Mouse (Mus musculus) gastrocnemius, postnatal 4 days (tissue): ENCODE results near the gene Gsap. TPM values are rescaled to one million over a fixed set of nuclear protein-coding genes. Genes with fewer than 3 reads are reported as not detected.
A peak's percentile ranks its signal among the peaks of the same experiment; 100 is the strongest.

Source experiments
- DNase-seq, 2 experiments: peaks; one replicate each; pipeline ENCODE4 v3.0.0; 2021 to 2022; ENCODE audit warnings: low spot score in 2 of 2, mixed read lengths in 2 of 2
- long read RNA-seq, 2 experiments: library from polyadenylated mRNA; stranded (forward); transcript quantifications; one replicate each; pipeline ENCODE4 v2.0.0; 2021
- total RNA-seq, 2 experiments: library from RNA; stranded (reverse); gene quantifications; 2 replicates each; pipeline ENCODE4 v1.2.3; 2021

Gsap gene
- 1 to 10 TPM; 6.0 to 7.1 TPM for total RNA-seq
- long read RNA-seq, experiment 1, partial matches to known transcripts: 2 of 6 reads
- long read RNA-seq, experiment 1, other reads (novel, unspliced or antisense): 1 of 6 reads
- long read RNA-seq, experiment 2, partial matches to known transcripts: 0 of 8 reads
- long read RNA-seq, experiment 2, other reads (novel, unspliced or antisense): 4 of 8 reads

DNA sequence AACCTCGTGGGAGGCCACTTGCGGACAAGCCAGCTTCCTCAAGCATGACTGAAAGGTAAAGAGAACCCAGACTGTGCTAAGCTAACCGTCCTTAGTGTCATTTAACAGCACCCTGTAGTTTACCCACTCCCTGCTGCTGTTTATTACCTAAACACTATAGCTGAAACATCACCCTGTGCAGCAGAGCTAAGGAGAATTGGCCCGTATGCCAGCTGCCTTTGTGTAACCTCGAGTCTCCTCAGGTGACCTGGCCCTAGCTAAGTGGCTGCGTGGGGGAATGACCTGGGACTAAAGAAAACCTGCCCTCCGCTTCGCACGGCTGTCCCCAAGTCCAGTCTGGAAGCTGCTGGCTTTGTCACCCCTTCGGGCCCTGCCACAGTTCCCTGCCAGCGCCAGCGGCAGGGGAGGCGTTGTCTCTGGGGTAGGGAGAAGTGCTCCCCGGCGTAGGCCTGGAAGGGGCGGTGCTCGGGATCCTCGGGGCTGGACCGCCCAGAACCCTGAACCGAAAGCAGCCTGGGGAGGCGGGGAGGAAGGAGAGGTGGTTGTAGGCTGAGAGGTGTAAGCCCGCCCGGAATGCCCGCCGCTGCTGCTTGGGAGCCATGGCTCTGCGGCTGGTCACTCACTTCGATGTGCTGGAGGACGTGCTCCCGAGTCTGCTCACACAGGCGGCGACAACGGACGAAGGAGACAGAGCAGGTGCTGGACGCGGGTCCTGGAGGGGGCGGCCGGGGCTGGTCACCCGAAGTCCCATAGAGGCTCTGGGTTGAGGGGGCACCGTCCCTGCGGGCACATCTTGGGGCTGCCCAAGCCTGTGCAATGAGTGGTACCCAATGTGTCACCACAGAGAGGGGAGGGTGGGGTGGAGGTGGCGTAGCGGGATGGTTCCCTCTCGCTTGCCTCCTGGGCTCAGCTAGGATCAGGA, at the start of gene Gsap:
Gene Gsap, plus strand, starts transcription at position 492 of the 922 bp plus-strand sequence.
- peak; percentile 48 to 69 for DNase-seq

DNA sequence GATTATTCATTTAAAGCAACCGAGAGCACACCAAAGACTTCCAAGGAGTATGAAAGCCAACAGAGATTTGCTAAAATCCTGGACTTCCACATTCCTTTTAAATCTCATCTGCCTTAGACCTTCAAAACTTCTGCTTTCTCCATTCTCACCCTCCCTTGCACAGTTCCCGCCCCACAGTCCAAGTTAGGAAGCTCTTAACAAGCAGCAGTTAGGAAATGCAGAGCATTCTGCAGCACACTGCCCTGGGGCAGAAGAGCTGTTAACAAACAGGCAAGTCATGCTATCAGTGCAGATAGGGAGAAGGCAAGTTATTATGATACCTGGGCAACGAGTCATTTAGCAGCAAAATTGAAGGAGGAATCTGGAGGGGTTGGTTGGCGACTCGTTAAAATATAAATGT, 49.5 kb upstream of the Gsap start:
- no peak for DNase-seq

DNA sequence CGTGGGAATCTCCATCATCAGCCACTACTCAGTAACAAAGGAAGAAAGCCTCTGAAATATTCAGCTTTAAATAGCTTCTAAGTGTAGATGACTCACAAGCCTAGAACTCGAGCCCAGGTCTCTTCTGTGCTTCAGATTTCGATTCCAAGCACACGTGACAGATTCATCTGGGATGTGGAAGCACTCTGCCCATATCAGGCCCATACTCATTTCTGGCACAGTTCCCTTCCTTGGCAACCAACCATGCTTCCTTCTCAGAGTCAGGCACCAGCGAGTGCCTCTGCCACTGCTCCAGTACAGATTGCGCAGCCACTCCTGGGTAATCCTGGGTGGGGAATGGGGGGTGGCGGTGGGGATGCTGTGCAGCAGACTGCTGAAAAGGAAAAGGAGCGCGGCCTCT, 46.5 kb upstream of the Gsap start:
- DNase-seq: peak; percentile 21 to 55

DNA sequence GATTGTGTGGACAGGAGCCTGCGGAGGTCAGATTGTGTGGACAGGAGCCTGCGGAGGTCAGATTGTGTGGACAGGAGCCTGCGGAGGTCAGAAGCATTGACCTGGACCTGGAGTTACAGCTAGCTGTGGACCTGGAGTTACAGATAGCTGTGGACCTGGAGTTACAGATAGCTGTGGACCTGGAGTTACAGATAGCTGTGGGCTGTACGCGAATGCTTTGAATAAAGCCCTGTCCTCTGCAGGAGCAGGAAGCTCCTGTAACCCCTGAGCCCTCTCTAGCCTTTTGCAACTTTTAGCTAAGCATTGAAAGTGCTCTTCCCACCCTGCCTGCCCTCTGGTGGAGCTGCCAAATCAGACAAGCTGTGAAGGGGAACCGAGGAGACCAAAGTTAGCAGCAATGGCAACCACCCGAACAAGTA, 44.9 kb upstream of the Gsap start:
- DNase-seq: peak in 1 of 2 experiments; percentile 51

DNA sequence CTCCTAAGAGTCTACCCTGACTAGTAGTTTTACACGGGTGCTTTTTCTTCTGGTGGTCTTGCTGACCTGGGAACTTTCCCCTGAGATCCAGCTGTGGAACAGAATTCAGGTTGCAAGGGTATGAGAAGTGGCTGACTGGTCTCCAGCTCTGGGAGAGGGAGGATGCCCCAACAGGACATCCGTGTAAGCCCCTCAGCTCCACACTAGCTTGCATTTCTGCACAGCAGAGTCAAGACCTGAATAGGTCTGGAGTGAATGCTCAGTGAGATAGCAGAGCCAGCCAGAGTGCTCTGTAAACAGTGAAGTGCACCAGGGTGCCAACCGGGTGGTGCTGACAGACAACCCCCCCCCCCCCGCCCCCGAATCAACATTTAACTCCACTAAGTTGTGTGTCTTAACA, 44.4 kb upstream of the Gsap start:
- no peak for DNase-seq

DNA sequence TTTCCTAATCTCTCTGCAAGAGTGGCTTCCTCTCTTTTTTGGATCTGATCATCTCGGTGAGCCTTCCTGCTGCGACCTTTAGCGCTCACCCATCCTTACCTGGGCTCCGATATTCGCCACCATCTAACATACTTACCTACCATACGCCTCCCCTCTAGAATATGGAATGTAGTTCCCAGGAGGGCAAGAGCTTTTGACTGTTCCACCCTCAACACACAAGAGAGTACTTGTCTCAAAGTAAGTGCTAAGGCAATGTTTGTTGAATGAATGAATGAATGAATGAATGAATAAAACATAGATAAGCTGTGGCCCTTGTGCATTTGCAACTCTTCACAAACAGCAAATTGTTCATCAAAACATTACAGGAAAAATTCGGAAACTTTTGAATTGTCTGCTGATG, 43.0 kb upstream of the Gsap start:
- no peak for DNase-seq

DNA sequence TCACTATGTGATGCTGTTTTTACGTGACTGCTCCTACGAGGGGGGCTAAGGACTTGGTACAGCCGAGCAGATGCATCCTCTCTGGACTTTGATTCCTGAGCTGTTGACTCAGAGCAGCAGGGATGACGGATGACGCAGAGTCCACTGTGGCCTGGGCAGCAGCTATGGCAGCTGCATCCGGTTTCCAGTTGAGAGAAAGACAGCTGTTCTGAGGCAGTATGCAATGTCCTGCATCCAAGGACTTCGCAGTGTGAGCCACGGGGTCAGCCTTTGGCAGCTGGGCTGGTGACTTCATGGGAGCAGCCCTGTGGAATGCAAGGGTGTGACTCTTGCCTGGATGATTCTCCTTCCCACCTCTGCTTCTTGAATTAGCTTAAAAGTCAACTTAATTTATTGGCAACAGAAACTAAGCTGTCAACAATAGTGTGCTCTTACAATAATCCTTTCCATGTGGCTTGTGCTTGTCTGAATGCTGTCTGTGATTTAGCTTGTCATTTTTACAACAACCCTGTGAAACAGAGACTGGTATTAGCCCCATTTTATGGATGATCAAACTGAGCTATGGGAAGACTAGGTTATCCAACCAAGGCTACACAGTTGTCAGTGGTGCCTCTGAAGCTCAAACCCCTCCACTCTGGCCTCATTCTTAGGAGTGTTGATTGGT, 41.4 kb upstream of the Gsap start:
- DNase-seq: peak; percentile 42 to 76

DNA sequence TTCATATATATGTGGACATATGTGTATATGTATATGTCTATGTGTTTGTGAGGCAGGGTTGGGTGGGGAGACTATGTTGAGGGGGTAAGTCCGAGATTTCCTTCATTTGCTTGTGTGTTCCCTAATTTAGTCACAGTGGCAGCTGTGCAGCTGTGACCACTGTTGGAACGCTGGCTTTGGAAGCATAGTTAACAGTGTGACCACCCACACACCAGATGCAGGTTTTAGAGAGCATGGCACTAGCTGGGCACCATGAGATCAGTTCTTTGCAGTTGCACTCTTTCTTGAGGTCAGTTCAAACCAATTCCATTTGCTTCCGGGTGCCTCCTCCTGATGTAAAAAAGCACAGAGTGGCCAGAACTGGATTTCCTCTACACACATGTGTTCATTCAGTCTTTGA, 37.7 kb upstream of the Gsap start:
- DNase-seq: no peak

DNA sequence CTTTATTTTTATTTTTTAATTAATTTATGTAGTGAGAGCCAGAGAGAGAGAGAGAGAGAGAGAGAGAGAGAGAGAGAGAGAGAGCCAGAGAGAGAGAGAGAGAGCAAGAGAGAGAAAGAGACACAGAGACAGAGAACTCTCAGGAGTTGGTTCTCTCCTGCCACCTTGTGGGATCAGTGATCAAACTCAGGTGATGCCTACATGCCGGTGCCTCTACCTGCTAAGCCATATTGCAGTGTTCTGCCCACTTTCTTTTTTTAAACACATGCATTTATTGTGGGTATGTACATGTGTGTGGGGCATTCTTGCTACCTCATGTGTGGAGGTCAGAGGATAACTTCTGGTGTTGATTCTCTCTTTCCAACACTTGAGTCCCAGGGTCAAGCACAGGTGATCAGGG, 32.4 kb upstream of the Gsap start:
- DNase-seq: no peak

DNA sequence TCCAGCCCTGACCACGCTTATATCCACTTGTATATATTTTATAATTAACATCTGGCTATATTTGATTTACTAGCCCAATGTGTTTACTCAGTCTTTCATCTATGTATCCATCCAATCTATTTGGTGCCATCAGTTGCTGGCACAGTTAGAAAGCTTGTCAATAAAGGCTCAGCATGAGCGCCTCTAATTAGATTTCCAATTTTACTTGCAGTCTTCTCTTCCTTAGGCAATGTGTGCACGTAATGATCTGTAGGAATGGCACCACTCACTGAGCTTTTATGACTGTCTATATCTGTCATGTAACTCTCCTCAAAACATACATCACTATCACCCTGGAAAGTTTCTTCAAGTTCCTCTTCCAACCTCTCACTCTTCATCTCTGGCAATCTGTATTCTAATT, 29.3 kb upstream of the Gsap start:
- DNase-seq: no peak

DNA sequence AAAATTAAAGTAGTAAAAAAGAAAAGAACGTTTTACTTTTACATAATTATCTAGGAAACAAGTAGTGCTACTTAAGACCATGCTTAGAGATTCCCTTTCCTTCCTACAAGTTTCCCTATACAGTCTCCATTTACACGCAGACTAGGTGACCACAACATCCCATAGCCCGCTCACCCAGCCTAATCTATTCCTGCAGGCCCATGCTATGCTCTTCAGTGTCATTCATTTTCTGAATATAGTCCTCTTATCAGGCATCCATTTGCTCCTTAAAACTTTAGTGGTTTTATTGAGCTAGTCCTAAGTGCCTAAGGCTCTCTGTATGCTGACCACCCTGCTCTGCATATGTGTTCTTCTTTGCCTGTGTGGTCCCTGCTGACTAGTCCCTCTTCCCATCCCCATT, 26.5 kb upstream of the Gsap start:
- no peak for DNase-seq

DNA sequence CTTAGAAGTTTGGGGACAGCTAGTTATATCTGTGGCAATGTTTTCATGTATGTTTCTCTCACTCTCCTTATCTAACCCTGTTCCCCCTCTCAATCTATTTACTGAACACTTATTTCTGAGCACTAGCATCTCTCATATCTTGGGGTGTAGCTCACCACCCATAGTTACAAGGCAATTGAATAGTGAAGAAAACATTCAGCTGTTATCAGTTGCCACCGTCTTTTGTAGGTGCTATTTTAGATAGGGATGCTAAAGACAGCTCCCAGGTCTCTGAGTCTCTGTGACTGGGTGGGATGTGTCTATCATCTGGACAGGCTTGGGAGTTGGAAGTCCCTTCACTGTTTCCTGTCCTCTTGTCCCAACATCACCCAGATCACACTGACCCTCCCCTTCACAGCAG, 25.3 kb upstream of the Gsap start:
- no peak for DNase-seq

DNA sequence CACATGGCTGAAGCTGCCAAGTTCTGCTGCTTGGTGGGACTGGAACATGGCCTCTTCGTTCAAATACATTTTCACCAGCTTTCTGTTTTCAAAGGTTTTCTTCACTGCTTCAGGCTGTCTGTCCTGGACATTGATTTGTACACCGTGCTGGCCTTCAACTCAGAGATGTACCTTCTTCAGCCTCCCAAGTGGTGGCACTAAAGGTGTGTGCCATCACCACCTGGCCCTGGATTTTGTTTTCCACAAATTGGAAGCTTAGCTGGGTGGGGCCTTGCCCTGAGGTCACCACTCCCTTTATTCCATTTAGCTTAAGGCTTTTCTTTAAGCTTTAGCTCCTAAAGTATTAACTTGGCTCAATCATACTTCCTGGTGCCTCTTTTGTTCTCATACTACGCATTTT, 22.6 kb upstream of the Gsap start:
- no peak for DNase-seq

DNA sequence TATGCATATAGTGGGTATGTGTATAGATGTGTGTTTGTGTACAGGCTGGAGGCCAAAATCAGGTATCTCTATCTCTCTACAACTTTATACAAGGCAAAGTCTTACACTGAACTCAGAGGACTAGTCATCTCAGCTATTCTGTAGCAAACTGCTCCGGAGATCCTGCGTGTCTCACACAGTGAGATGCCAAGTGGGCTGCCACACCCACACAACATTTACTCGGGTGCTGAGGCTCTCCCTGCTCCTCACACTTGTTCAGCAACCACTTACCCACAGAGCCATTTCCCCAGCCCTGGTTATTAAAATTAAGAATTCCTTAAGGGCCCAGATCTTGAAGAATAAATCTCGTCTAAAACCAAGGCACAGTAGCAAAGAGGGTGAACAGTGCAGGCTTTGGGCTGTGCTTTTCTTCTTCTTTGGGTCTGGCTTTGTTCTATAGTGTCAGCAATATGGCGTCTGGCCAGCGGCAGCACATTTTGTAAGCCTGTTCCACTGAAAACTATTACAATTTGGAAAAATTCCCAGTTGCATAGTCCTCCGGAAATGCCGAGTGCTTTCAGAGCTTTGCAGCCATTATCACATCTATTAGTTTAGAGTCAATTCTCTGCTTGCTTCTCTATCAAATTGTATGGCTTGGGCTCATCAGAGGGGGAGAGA, 17.2 kb upstream of the Gsap start:
- peak in 1 of 2 experiments; percentile 58 for DNase-seq

DNA sequence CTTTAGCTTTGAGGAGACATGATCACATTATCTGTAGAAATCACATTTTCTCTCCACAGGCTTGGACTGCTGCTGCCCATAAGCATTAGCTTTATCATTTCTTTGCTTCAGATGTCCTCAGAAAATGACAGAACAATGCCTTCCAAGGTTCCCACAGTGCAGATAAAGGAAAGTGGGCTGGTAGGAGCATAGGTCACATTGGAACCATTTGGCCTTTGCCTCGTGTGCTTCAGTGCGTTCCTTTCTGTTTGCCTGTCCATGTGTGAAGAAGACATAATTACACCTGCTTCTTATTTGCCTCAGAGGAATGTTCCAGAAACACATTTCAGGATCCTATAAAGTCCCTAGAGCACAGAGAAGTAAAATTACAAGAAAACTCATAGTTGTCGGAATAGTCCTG, 16.7 kb upstream of the Gsap start:
- no peak for DNase-seq

DNA sequence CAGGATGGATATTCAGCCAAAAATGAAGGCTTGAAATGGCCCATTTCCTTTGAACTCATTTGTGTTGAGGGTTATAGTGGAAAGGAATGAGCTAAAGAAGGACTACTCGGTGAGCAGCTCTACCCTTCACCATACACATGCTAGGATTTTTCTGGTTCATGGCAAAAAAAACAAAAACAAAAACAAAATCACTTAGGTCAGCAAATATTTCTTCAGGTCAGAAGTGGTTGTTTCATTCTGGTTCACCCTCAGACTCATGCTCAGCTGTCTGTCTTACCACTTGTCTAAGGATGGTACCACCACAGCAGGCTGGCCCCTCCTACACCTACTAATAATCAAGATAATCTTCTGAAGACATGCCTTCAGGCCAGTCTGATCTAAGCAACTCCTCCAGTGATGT, 16.2 kb upstream of the Gsap start:
- no peak for DNase-seq

DNA sequence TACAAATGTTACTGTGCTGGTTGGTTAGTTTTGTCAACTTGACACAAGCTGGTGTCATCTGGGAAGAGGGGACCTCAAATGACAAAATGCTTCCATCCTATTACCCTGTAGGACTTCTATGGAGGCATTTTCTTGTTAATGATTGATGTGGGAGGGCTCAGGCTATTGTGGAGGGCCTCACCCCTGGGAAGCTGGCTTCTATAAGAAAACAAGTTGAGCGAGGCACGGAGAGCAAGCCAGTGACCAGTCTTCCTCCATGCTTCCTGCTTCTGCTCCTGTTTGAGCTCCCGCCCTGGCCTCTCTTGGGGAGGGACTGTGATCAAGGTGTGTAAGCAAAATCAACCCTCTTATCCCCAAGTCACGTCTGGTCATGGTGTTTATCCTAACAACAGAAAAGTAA, 15.6 kb upstream of the Gsap start:
- no peak for DNase-seq

DNA sequence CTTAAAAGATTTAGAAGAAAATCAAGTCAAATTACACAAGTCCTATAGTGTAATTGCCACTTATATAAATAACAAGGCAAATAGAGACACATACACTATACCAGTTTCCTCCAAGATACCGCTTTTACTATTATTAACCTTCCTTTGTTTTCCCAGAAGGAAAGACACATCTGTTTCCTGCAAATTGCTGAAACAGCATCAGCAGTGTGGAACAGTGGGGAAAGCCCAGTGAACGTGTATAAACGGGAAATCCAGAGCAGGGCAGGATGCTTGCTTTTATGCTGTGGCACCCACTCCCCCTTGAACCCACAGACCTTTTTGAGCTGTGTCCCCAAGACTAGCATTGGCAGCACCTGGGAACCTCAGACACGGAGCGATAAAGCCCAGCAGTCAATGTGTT, 15.2 kb upstream of the Gsap start:
- no peak for DNase-seq

DNA sequence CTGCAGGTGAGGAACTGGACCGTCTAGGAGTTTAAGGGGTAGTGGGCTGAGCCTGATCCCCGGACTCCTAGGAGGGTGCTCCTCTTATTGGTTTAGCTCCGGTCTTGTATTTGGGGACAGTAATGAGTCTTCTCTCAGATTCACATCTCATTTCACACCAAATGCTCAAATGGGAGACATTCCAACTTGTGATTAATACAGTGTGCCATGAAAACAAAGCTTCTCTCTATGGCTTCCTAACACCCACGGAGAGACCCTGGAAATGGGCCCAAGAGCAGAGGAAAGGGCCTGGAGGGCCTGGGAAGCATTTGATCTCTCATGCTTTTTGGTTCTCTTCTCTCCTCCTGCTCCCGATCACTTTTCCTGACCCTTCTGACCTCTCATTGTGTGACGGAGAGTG, 14.7 kb upstream of the Gsap start:
- peak in 1 of 2 experiments; percentile 21 for DNase-seq

DNA sequence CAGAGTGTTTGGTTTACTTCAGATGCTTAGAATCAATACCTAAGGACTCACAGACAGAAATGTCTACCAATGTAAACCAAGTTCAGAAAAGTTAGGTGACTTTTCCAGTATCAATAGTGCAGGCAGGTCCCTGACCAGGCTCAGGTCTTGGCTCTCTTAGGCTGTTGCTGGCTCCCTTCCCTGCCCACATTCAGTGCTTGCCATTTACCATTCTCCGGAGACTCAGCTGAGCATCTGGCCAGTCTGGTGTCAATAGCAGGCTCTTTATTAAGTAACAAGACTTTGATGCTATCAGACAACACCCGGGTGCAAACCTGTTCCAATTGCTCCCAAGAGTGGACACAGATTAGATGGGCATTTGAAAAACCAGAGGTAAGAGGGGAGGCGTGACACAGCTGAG, 13.7 kb upstream of the Gsap start:
- no peak for DNase-seq
